Mouse (Mus musculus) stomach, postnatal 0 days (tissue): ENCODE data around the gene Sez6l.

Experiments
- CTCF ChIP-seq: IDR thresholded peaks from 2 replicates; pipeline ENCODE4 v1.5.1; 2016; ENCODE audit warnings: antibody characterized with exemption, low read depth, mild to moderate bottlenecking, moderate library complexity
- EP300 ChIP-seq: optimal IDR thresholded peaks from 2 replicates; pipeline ENCODE3; 2016; ENCODE audit warnings: antibody characterized with exemption

- TF ChIP-seq EP300 = no peak
- TF ChIP-seq CTCF = no peak
These were observed 199.6 kb downstream of the Sez6l start for GRCm38 (mm10) chr5:112377380-112377779.
